Mouse (Mus musculus): Measurements from ENCODE around the gene Bclaf1. TPM values are rescaled to one million over a fixed set of nuclear protein-coding genes. Genes with fewer than 3 reads are reported as not detected.

The Bclaf1 gene
- total and polyA plus RNA-seq, 2 experiments from 2014 or later, result 91.1 to 101 TPM

GRCm38 (mm10) chr10:20380798-20381197 lies 68.5 kb downstream of the Bclaf1 start:
- DNase-seq (ENCODE audit: low spot score) (no peak), ATAC-seq (ENCODE audit: low FRiP score) (no peak)
- no peak overlapping the region for H3K9ac ChIP-seq (replicated peaks; ENCODE audit: low read length, poor library complexity, severe bottlenecking)
- no peaks in the 10 kb centered on the region for H3K36me3 ChIP-seq (ENCODE audit: insufficient read depth, low read length)
- 89% methylated on average over 3 of the region's 3 CpGs for WGBS
- peaks cover 4% of the 10 kb centered on the region for H3K4me1 ChIP-seq (ENCODE audit: insufficient read depth, low read length)
- H3K4me2 ChIP-seq (ENCODE audit: low read depth, low read length, poor library complexity, severe bottlenecking), result no peak overlapping the region
- H3K4me3 ChIP-seq (ENCODE audit: low read depth, low read length), result no peak overlapping the region
- H3K27ac ChIP-seq (ENCODE audit: low read depth, low read length), result no peak overlapping the region
- no peaks in the 10 kb centered on the region for H3K9me3 ChIP-seq (ENCODE audit: low read length)
- no peak for TF ChIP-seq CTCF (IDR thresholded peaks at IDR 0.05)
- H3K27me3 ChIP-seq (ENCODE audit: insufficient read depth, low read length), result no peaks in the 10 kb centered on the region

GRCm38 (mm10) chr10:20381352-20381751 lies 69.1 kb downstream of the Bclaf1 start:
- no peak for ATAC-seq (ENCODE audit: low FRiP score)
- H3K27ac ChIP-seq (ENCODE audit: low read depth, low read length), result no peak overlapping the region
- DNase-seq (ENCODE audit: low spot score), result no peak
- no peak overlapping the region for H3K4me3 ChIP-seq (ENCODE audit: low read depth, low read length)
- WGBS, result 87% methylated on average over 3 of the region's 3 CpGs
- peaks cover 4% of the 10 kb centered on the region for H3K4me1 ChIP-seq (ENCODE audit: insufficient read depth, low read length)
- H3K27me3 ChIP-seq (ENCODE audit: insufficient read depth, low read length), result no peaks in the 10 kb centered on the region
- TF ChIP-seq CTCF (IDR thresholded peaks at IDR 0.05), result no peak
- H3K9ac ChIP-seq (replicated peaks; ENCODE audit: low read length, poor library complexity, severe bottlenecking), result no peak overlapping the region
- no peaks in the 10 kb centered on the region for H3K36me3 ChIP-seq (ENCODE audit: insufficient read depth, low read length)
- H3K4me2 ChIP-seq (ENCODE audit: low read depth, low read length, poor library complexity, severe bottlenecking), result no peak overlapping the region
- no peaks in the 10 kb centered on the region for H3K9me3 ChIP-seq (ENCODE audit: low read length)

- Histone ChIP-seq H3K4me3 (ENCODE audit: low read depth, low read length) (no peak overlapping the region), H3K36me3 (ENCODE audit: insufficient read depth, low read length) (no peaks in the 10 kb centered on the region), H3K4me2 (ENCODE audit: low read depth, low read length, poor library complexity, severe bottlenecking) (no peak overlapping the region), H3K9ac (replicated peaks; ENCODE audit: low read length, poor library complexity, severe bottlenecking) (no peak overlapping the region), H3K9me3 (ENCODE audit: low read length) (no peaks in the 10 kb centered on the region), H3K4me1 (ENCODE audit: insufficient read depth, low read length) (peaks cover 4% of the 10 kb centered on the region), H3K27me3 (ENCODE audit: insufficient read depth, low read length) (no peaks in the 10 kb centered on the region), H3K27ac (ENCODE audit: low read depth, low read length) (peak overlapping the region; percentile 62)
- DNase-seq (ENCODE audit: low spot score) (peak; percentile 66), ATAC-seq (ENCODE audit: low FRiP score) (peak; percentile 81)
- 67% methylated on average over 6 of the region's 6 CpGs for WGBS
- TF ChIP-seq CTCF (IDR thresholded peaks at IDR 0.05), result peak; percentile 16; the same call in 1 of the 2 replicates
Observed at GRCm38 (mm10) chr10:20382807-20383419, 70.6 kb downstream of the Bclaf1 start.

GRCm38 (mm10) chr10:20390568-20390967 lies 78.3 kb downstream of the Bclaf1 start:
- DNase-seq (ENCODE audit: low spot score) (no peak), ATAC-seq (ENCODE audit: low FRiP score) (no peak)
- H3K4me2 ChIP-seq (ENCODE audit: low read depth, low read length, poor library complexity, severe bottlenecking), result no peak overlapping the region
- WGBS, result 61% methylated on average over 3 of the region's 3 CpGs
- TF ChIP-seq CTCF (IDR thresholded peaks at IDR 0.05), result no peak
- H3K27me3 ChIP-seq (ENCODE audit: insufficient read depth, low read length), result no peaks in the 10 kb centered on the region
- H3K36me3 ChIP-seq (ENCODE audit: insufficient read depth, low read length), result no peaks in the 10 kb centered on the region
- no peak overlapping the region for H3K27ac ChIP-seq (ENCODE audit: low read depth, low read length)
- H3K9me3 ChIP-seq (ENCODE audit: low read length), result no peaks in the 10 kb centered on the region
- H3K4me3 ChIP-seq (ENCODE audit: low read depth, low read length), result no peak overlapping the region
- H3K4me1 ChIP-seq (ENCODE audit: insufficient read depth, low read length), result no peaks in the 10 kb centered on the region
- H3K9ac ChIP-seq (replicated peaks; ENCODE audit: low read length, poor library complexity, severe bottlenecking), result no peak overlapping the region

Small RNAs within 50 kb of the gene (microRNA-seq; reads per million reads assigned to microRNA genes)
- gene Mir6413 (ENCODE audit: borderline number of aligned reads), result not detected

Other genes with a start within 250 kb of the Bclaf1 start
- 8.3 and 13.9 TPM in 2 replicates for gene Map7, start 164.0 kb upstream of the Bclaf1 start, total RNA-seq (2014; rRNA removed)
- gene Map7, start 164.0 kb upstream of the Bclaf1 start, polyA plus RNA-seq (2015; fragmentation: Nextera tagmentation; extraction: Ambion mirVana), result 6.6 and 8.7 TPM in 2 replicates
- gene Mtfr2, start 35.3 kb downstream of the Bclaf1 start, total RNA-seq (2014; rRNA removed), result 0.27 and 0.94 TPM in 2 replicates
- gene Mtfr2, start 35.3 kb downstream of the Bclaf1 start, polyA plus RNA-seq (2015; fragmentation: Nextera tagmentation; extraction: Ambion mirVana), result 0.23 and 0.34 TPM in 2 replicates